29 mouse cellular contexts compared by ENCODE assay signal in the genomic region with DNA sequence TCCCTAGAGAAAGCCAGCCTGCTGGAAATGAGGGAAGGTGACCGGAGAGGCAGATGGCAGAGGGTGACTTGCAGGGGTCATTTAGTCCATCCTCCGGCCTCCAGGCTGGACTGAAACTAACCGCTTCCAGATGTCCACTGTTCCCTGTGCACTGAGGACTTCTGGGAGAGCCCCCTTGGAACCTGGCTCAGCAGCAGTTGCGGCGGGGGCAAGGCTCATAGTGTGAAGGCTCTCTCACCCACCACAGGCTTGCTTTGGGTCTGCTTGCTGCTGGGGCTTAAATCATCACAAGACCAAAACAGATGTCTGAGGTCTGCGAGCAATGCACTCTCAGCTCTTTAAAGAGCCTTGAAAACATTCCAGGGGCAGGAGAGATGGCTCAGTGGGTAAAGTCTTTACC.
A peak's percentile ranks its signal among the peaks of the same experiment; 100 is the strongest.
DNase-seq lines count a peak whose midpoint lies in the region; ATAC-seq lines count a peak whose summit lies in the region.
"Had no signal": no experiment of that assay in that cellular context is flagged by ENCODE, and none has a peak within 500 bp of the region (broad histone marks: within the 10 kb centered on the region; RNA-seq: fewer than 3 reads in every experiment).

No protein-coding gene starts in this region.

- 0 out of 2 replicates have a peak overlapping the region, but pooled peaks have one; percentile 53 for H3K27ac ChIP-seq in hindbrain, embryonic 10.5 days
- H3K27ac ChIP-seq in hindbrain, embryonic 11.5 days (ENCODE audit: low read depth, low read length), result no peak overlapping the region
- H3K27ac ChIP-seq in embryonic facial prominence, embryonic 11.5 days (replicated peaks; ENCODE audit: low read depth, low read length), result no peak overlapping the region
- peak overlapping the region; percentile 77 for H3K27ac ChIP-seq in limb, embryonic 10.5 days
- H3K27ac ChIP-seq: forebrain, embryonic 15.5 days; heart, embryonic 13.5 days; hindbrain, embryonic 14.5 days; kidney, postnatal 0 days; liver, embryonic 13.5 days; neural tube, embryonic 15.5 days had no signal

- H3K27me3 ChIP-seq in hindbrain, embryonic 10.5 days (ENCODE audit: insufficient read depth, poor library complexity, severe bottlenecking), result no peaks in the 10 kb centered on the region
- no peaks in the 10 kb centered on the region for H3K27me3 ChIP-seq in hindbrain, embryonic 11.5 days (ENCODE audit: control insufficient read depth, insufficient read depth, low read length)
- no peaks in the 10 kb centered on the region for H3K27me3 ChIP-seq in embryonic facial prominence, embryonic 11.5 days (ENCODE audit: control insufficient read depth, insufficient read depth, low read length)
- H3K27me3 ChIP-seq in limb, embryonic 10.5 days (ENCODE audit: low read depth, poor library complexity, severe bottlenecking), result no peaks in the 10 kb centered on the region
- H3K27me3 ChIP-seq: forebrain, embryonic 15.5 days; neural tube, embryonic 15.5 days had no signal

- H3K36me3 ChIP-seq in hindbrain, embryonic 10.5 days, result no peaks in the 10 kb centered on the region
- no peaks in the 10 kb centered on the region for H3K36me3 ChIP-seq in hindbrain, embryonic 11.5 days (ENCODE audit: control insufficient read depth, insufficient read depth, low read length)
- no peaks in the 10 kb centered on the region for H3K36me3 ChIP-seq in embryonic facial prominence, embryonic 11.5 days (replicated peaks; ENCODE audit: control insufficient read depth, insufficient read depth, low read depth, low read length)
- no peaks in the 10 kb centered on the region for H3K36me3 ChIP-seq in limb, embryonic 10.5 days
- H3K36me3 ChIP-seq: forebrain, embryonic 15.5 days; heart, embryonic 13.5 days; liver, embryonic 13.5 days; neural tube, embryonic 15.5 days had no signal

- H3K4me1 ChIP-seq in hindbrain, embryonic 10.5 days (replicated peaks), result peaks cover 14% of the 10 kb centered on the region
- H3K4me1 ChIP-seq in hindbrain, embryonic 11.5 days (replicated peaks; ENCODE audit: control insufficient read depth, insufficient read depth, low read length), result no peaks in the 10 kb centered on the region
- peaks cover 4% of the 10 kb centered on the region for H3K4me1 ChIP-seq in embryonic facial prominence, embryonic 11.5 days (ENCODE audit: control insufficient read depth, insufficient read depth, low read length)
- peaks cover 45% of the 10 kb centered on the region for H3K4me1 ChIP-seq in limb, embryonic 10.5 days
- H3K4me1 ChIP-seq: forebrain, embryonic 15.5 days; neural tube, embryonic 15.5 days had no signal

- no peak overlapping the region for H3K4me3 ChIP-seq in hindbrain, embryonic 10.5 days
- no peak overlapping the region for H3K4me3 ChIP-seq in hindbrain, embryonic 11.5 days (ENCODE audit: low read depth, low read length)
- H3K4me3 ChIP-seq in embryonic facial prominence, embryonic 11.5 days (ENCODE audit: low read depth, low read length), result no peak overlapping the region
- H3K4me3 ChIP-seq in limb, embryonic 10.5 days, result no peak overlapping the region
- H3K4me3 ChIP-seq: erythroblast, embryonic 14.5 days; forebrain, embryonic 15.5 days; heart, embryonic 13.5 days; liver, embryonic 13.5 days; megakaryocyte, embryonic 14.5 days; myocyte; neural tube, embryonic 15.5 days had no signal

- no peak overlapping the region for H3K9ac ChIP-seq in hindbrain, embryonic 11.5 days (ENCODE audit: low read depth, low read length)
- H3K9ac ChIP-seq in embryonic facial prominence, embryonic 11.5 days (replicated peaks; ENCODE audit: low read length), result no peak overlapping the region
- H3K9ac ChIP-seq: forebrain, embryonic 15.5 days; heart, embryonic 13.5 days; hindbrain, embryonic 14.5 days; liver, embryonic 13.5 days; lung, embryonic 14.5 days; neural tube, embryonic 15.5 days had no signal

- 58% methylated on average over 6 of the region's 6 CpGs for WGBS in hindbrain, embryonic 10.5 days
- WGBS in hindbrain, embryonic 11.5 days, result 55% methylated on average over 6 of the region's 6 CpGs
- 26% methylated on average over 6 of the region's 6 CpGs for WGBS in embryonic facial prominence, embryonic 11.5 days
- WGBS in limb, embryonic 10.5 days, result 6% methylated on average over 6 of the region's 6 CpGs

- ATAC-seq in hindbrain, embryonic 11.5 days (ENCODE audit: low FRiP score), result no peak
- ATAC-seq in embryonic facial prominence, embryonic 11.5 days (replicated peaks; ENCODE audit: insufficient number of reproducible peaks, low FRiP score, low TSS enrichment, low read depth), result no peak
- ATAC-seq: CD4-positive, CD25-positive, alpha-beta regulatory T cell, adult 4 months; forebrain, embryonic 15.5 days; inflammation-experienced regulatory T-cells, adult 6 months; midbrain, embryonic 16.5 days had no signal

- H3K9me3 ChIP-seq in hindbrain, embryonic 10.5 days, result no peaks in the 10 kb centered on the region
- no peaks in the 10 kb centered on the region for H3K9me3 ChIP-seq in hindbrain, embryonic 11.5 days (ENCODE audit: control insufficient read depth, low read length)
- H3K9me3 ChIP-seq in embryonic facial prominence, embryonic 11.5 days (replicated peaks; ENCODE audit: control insufficient read depth, low read length), result no peaks in the 10 kb centered on the region
- H3K9me3 ChIP-seq in limb, embryonic 10.5 days (replicated peaks), result no peaks in the 10 kb centered on the region
- H3K9me3 ChIP-seq: forebrain, embryonic 15.5 days; heart, embryonic 13.5 days; liver, embryonic 13.5 days; neural tube, embryonic 15.5 days had no signal

- no peak overlapping the region for H3K4me2 ChIP-seq in hindbrain, embryonic 11.5 days (replicated peaks; ENCODE audit: low read depth, low read length)
- H3K4me2 ChIP-seq in embryonic facial prominence, embryonic 11.5 days (ENCODE audit: low read depth, low read length), result no peak overlapping the region
- H3K4me2 ChIP-seq: forebrain, embryonic 15.5 days; heart, embryonic 13.5 days; hindbrain, embryonic 14.5 days; liver, embryonic 13.5 days; lung, embryonic 14.5 days; neural tube, embryonic 15.5 days had no signal

- DNase-seq in hindbrain, embryonic 10.5 days (ENCODE audit: low spot score), result peak; percentile 33
- no peak for DNase-seq in hindbrain, embryonic 11.5 days (ENCODE audit: low spot score)
- peak; percentile 53 for DNase-seq in embryonic facial prominence, embryonic 11.5 days (ENCODE audit: low spot score)
- DNase-seq in limb, embryonic 10.5 days (ENCODE audit: low spot score), result peak; percentile 77
- DNase-seq in mesoderm, embryonic 11.5 days (ENCODE audit: low read depth, low spot score), result peak; percentile 61
- DNase-seq in kidney, postnatal 36 days, result no peak
- no peak for DNase-seq in layer of hippocampus, postnatal 14 days (ENCODE audit: low spot score in 2 of 2)
- no peak for DNase-seq in left cerebral cortex, adult 11 months (ENCODE audit: low spot score)
- DNase-seq: adrenal gland, postnatal 25 days; cerebellum, adult 9-10 months; gastrocnemius, postnatal 25 days; heart, postnatal 14 days; kidney, adult 18-20 months; layer of hippocampus, postnatal 36 days; liver, embryonic 13.5 days; lung, embryonic 14.5 days; thymus, adult 18-20 months; thymus, postnatal 36 days had no signal

Comparison
In these comparisons a context has a peak if more than half of its experiments do, and no peak if none do; other contexts are left out.
1. DNase-seq: peak in hindbrain, embryonic 10.5 days (single experiment), embryonic facial prominence, embryonic 11.5 days (single experiment), limb, embryonic 10.5 days (single experiment) and mesoderm, embryonic 11.5 days (single experiment); none in hindbrain, embryonic 11.5 days (single experiment), kidney, postnatal 36 days (0 of 2), layer of hippocampus, postnatal 14 days (0 of 2) and left cerebral cortex, adult 11 months (single experiment).
2. H3K27ac ChIP-seq: peak in hindbrain, embryonic 10.5 days (single experiment) and limb, embryonic 10.5 days (single experiment); none in hindbrain, embryonic 11.5 days (single experiment) and embryonic facial prominence, embryonic 11.5 days (single experiment).